Mouse (Mus musculus): ENCODE measurements around the gene Prm2.

DNA sequence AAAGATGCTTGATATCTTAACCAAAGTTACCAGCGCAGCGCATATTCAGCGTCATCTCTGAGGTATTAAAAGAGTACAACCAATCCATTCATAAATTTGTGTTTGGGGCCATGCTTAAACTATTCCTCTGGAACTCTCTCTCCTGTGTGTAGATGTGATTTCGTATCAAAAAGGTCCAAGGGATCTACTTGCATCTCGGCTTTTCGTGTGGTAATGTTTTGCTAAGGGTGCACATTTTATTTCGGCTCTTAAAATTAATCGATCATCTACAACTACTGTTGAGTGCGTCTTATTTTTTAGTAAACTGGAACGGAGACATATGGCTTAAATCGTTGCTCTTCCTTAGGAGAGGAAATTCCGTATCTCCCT, 38.6 kb upstream of the Prm2 start:
- TF ChIP-seq POLR2A (IDR thresholded peaks at IDR 0.05; ENCODE audit: borderline replicate concordance, extremely low read depth, low read depth, low read length) = no peak
- TF ChIP-seq CTCF (IDR thresholded peaks at IDR 0.05; ENCODE audit: insufficient read depth, low read length) = no peak
